Mouse (Mus musculus): Measurements from ENCODE around the gene Cdkn2aipnl. TPM values are rescaled to one million over a fixed set of nuclear protein-coding genes. Genes with fewer than 3 reads are reported as not detected.
A peak's percentile ranks its signal among the peaks of the same experiment; 100 is the strongest.

Gene Cdkn2aipnl
- 10 to 100 TPM; 11.9 to 15.9 TPM for total RNA-seq (2021)
- long read RNA-seq, experiment 1, transcript Cdkn2aipnl-201 (3 exons, 1,832 nt), result major isoform, 24 of 37 reads
- long read RNA-seq, experiment 1, partial matches to known transcripts, result 10 of 37 reads
- long read RNA-seq, experiment 1, other reads (novel, unspliced or antisense), result 3 of 37 reads
- long read RNA-seq, experiment 2, transcript Cdkn2aipnl-201 (3 exons, 1,832 nt), result major isoform, 23 of 30 reads
- long read RNA-seq, experiment 2, partial matches to known transcripts, result 6 of 30 reads
- long read RNA-seq, experiment 2, other reads (novel, unspliced or antisense), result 1 of 30 reads

DNA sequence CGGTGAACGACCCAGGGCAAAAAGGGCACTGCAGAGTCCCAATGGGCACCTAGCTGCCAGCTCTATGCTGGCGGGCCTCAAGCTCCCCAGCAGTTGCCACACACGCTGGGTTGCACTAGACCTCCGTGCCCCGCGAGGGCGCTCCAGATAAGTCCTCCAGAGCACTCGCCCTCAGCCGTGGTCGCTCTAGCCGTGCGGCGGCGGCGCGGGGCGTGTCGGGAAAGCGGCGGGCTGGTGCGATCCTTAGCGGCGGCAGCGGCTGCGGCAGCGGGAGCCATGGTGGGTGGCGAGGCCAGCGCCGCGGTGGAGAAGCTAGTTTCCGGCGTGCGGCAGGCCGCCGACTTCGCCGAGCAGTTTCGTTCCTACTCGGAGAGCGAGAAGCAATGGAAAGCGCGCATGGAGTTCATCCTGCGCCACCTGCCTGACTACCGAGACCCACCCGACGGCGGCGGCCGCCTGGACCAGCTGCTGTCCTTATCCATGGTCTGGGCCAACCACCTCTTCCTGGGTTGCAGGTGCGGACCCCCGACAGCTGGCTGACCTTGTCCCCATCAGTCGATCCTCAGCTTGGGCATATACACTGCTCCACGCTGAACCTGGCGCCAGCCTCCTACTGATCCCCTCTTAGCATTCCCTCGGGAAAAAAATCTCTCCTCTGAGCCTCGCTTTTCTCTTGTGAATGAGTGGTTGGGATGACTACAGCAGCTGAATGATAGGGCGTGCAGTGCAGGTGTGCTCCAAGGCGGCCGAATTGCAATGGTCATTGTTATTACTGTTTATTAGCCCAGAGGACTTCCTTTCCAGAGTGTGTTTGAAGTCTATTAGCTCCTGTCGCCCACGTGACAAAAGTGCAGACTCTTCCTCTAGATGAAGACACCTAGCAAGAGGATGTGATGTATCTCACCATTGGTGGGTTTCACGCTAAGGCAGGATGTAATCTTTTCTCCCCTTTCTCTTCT is at the start of gene Cdkn2aipnl:
Gene Cdkn2aipnl (plus strand): TSS at position 219 of the 959 bp plus-strand sequence.
- peak; percentile 93 for DNase-seq

DNA sequence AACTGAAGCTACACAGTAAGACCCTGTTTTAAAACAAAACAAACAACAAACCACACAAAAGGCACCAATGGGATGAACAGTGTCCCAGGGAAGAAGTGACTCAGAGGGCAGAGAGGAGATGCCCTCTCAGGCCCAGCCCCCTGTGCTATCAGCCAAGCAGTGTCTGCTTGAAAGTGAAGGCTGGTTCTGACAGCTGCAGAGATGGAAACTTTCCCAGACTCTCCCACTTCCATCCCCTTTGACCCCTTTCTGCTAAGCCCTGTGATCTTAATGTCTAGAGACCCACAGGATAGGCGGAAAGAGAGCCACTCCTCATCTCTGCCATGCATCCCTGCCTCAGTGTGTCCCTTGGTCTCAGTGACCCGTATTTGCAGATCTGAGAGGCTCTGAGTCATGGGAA is 49.5 kb upstream of the Cdkn2aipnl start:
- DNase-seq, result no peak

DNA sequence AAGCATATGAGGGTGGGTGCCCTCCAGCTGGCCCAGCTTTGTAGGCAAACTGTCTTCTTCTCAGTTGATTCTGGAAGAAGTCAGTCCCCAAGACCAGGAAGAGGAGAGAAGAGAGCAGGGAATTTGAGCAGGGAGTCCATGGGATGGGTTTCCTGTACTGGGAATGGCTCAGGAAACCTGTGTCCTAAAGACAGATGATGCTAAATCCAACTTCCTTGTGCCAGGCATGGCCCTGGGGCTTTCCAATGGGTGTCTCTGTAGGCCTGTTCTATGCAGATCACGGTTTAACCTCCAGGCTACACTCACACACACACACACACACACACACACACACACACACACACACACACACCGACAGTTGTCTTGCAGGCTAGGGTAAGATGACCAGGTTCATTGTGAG is 48.9 kb upstream of the Cdkn2aipnl start:
- DNase-seq, result no peak

DNA sequence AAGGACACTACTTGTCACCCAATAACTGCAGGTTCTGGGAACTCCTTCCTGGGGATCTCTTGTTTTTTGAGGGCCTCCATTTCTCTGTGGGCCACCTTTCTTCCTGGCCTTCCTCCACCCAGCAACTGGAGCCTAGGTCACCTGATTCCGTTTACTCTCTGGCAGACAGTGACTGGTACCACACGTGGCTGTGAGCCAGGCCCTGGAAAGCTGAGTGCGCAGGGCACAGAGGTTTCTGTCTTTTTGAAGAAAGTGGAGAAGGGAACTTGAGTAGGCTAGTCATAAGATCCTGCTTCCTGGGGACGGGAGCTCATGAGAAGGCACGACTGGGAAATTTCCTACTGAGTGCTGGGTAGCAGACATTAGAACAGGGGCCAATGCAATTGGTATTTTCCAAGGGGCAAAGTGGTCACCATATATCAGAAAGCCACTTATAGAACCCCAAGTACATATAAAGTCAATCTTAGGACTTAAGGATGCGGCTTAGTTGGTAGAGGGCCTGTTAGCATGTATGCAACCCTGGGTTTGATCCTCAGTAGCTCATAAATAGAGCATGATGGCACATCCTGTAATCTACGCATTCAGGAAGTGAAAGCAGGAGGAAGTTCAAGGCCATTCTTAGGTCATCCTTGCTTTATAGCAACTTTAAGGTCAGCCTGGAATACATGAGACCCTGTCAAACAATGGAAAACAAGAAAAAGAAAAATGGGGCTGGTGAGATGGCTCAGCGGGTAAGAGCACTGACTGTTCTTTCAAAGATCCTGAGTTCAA is 45.9 kb upstream of the Cdkn2aipnl start:
- peak; percentile 79 for DNase-seq

DNA sequence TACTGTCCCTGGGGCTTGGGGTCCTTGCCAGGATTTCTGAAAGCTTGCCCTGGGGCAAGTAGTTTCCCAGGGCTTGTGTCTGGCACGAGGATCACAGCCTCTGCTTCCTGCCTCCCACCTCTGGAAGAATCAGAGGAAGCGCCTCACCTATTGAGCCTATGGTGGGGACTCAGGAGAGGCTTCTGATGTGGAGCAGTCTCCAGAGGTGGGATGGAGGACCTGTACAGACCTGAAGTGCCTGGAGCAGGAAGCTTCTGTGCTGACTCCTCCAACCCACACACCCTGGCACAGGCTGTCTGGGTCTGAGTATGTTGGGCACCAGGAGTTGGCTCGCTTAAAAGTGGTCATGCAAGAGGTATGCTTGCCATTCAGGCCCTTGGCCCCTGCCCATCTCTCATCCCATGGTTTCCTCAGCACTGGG is 45.0 kb upstream of the Cdkn2aipnl start:
- peak; percentile 66 for DNase-seq

DNA sequence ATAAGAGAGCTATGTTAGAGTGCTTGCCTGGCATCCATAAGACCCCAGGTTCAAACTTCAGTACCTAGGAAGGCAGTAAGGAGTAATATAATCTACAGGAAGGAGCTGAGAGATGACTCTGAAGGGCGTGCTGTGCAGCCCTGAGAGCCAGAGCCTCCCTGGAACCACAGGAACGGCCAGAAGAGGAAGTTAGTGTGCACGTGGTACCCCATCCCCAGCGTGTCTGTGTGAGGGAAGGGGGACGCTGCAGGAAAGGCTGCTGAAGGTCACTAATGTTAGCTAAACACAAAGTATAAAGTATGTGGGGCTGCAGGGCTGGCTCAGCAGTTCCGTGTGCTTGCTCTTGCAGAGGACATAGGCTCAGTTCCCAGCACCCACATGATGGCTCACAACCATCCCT is 41.9 kb upstream of the Cdkn2aipnl start:
- no peak for DNase-seq

DNA sequence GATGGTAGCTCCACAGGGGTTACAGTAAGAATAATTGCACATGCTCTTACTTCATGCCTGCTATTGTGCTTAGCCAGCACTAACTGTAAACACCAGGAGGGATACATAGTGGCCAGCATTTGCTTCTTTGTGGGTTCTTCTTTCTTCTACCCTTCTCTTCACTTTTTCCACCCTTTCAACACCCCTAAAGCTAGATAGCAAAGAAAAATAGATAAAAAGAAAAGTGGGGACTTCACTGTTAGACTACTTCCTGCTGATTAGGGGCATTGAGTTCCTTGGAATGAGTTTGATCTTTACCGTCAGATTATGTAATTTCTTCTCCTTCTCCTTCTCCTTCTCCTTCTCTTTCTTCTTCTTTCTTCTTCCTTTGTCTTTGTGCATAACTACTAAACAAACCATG is 41.1 kb upstream of the Cdkn2aipnl start:
- DNase-seq, result no peak

DNA sequence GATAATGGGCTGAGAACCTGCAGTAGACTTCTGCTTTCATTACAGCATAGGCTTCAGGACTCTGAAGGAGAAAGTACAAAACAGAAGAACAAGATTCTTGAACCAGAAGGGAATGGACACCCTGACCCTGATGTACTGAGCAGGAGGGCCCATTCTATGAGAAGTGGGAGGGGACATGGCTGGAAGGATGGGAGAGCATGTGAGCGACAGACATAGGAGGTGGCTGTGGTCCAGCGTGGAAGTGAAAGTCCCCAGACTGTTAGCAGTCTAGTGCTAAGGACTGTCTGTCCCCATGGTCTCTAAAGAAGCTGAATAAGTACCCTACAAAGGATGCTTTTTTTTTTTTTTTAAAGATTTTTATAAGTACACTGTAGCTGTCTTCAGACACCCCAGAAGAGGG is 40.4 kb upstream of the Cdkn2aipnl start:
- DNase-seq, result no peak

DNA sequence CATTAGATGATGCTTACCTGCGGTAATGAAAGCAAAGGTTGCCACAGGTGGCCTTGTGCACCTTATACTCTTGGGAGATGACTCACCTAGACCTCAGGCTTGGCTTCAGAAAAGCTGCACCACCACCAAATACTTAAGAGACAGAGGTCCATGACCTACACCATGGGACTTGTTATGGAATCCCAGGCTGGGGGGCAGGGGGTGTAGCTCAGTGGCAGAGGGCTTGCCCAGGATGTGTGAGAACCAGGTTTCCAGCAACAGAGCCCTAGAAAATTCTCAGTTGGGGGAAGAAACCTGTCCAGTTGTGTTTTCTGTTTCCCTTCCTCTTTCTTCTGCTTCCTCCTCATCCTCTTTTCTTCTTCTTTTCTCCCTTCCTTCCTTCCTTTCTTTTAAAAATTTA is 36.3 kb upstream of the Cdkn2aipnl start:
- no peak for DNase-seq

DNA sequence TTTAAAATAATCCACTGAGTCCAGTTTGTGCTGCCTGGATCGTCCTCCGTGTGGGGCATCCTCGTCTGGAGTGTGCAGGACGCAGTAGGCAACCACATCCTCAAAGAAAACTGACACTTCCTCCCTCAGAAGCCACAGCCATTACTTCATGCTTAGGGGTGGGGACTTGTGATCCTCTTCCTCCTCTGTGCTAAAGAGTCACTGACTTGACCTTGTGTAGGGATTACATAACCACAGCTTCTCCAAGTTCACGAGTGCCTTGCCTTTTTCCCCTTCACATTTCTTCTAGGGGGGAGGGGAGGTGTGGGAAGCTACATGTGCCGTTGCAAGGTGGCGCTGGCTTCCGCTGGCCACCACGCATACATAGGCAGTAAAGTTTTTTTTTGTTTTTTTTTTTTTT is 35.7 kb upstream of the Cdkn2aipnl start:
- no peak for DNase-seq

DNA sequence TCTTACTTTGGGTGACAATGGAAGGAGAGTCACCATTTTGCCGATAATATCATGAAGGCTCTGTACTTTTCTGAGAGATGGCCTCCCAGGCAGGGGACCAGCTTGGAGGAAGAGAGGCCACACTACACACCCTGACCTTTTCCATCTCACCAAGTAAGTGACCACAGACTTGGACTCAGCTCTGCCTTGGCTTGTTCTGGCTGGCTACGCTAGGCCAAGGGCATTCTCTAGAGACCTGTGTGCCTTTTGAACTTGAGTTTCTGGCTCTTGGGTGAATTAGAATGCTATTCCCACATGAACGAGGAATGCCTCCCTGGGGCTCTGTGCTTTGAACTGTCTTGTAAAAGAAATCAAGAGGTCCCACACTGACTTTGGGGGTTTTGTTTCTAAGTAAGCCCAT is 33.2 kb upstream of the Cdkn2aipnl start:
- no peak for DNase-seq

DNA sequence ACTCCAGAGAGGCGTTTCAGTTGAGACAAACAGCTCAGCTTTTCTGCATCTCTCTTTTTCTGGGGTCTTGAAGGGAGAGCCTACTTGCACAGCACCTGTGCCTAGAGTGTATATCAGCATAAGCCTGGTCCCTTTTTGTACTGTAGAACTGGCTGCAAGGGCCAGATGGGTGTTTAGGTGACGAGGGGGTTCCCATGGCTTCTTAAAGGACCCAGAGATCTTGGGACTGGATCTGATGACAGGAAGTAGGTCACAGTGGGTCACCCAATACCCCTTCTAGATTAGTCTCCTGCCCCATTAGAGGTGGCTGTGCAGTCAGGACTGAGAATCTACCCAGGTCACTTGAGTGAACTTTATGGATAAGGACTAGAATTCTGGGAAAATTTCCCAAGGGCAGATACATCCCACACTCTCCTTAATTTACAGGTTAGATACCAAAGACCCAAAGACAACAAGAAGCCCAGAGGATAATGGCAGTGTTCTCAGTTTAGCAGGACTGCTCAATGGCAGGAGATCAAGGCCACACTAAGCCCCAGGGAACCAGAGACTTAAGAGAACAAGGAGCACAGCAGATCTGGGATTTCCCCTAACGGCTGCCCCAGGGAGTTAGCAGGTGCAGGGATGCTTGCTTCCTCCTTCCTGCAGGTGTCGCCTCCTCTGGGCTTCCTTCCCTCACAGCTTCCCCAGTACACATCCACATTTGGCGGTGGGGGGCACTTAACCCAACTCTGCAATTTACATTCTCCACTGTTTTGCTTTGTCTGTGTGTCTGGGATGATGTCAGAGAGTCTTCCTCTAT is 31.6 kb upstream of the Cdkn2aipnl start:
- DNase-seq, result no peak

DNA sequence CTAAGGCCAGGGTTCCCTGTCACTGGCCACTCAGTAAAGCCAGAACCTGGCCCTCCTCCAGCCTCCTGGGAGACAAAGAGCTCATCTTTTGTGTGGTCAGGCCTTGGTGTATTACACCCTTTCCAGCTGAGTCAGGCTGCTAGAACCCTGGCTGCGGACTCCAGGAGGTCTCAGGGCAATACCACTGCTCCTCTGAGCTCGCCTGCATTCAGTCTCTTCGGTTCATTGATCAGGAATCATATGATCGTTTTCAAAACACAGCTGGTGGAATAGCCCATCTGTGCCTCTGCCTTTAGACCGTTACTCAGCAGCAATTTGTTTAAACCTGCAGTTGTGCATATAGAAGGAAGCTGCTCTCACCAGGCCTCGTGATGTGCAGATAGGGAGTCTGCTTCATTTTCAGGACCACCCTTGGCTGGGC is 30.1 kb upstream of the Cdkn2aipnl start:
- DNase-seq, result no peak

DNA sequence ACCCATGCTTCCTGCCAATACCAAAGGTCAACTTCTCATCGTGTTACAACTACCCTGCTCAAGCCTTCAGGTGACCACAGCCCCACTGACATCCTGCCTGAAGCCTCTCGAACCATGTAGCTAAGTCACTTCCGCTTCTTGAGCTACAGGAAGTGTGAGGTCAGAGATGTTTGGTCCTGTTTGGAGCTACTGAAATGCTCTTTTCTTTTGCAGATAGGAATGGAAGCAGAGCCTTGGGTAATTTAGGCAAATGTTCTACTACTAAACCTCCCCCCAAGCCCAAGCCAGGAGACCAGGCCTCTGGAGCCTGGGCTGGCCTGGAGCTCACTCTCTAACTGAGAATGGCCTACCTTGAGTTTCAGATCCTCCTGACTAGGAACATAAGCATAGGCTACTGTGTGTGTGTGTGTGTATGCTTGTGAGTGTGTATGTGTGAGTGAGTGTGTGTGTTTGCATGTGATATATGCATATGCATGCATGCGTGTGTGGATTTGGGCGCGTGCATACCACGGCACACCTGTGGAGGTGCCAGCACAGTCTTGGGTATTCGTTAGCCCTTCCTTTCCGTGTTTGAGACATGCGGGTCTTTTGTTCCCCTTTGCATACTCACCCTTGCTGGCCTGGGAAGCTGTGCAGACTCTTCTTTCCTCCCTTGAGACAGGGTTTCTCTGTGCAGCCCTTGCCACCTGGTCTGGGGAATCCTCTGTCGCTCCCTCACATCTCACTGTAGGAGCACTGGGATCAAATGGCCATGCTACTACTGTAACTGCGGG is 28.5 kb upstream of the Cdkn2aipnl start:
- no peak for DNase-seq

DNA sequence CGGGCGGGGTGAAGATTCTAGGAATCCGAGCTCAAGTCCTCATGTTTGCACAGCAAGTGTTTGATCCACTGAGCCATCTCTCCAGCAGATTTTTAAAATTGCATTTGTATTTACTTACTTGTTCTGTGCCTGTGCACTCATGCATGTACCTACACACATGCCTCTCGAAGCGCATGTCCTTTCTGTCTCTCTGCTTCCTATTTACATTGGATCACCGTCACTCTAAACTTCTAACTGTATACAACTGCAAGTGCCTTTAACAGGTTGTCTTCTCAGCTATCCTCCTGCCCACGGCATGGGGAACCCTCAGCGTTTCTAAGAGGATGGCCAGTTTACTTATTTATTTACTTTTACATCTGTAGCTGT is 27.9 kb upstream of the Cdkn2aipnl start:
- DNase-seq, result no peak

DNA sequence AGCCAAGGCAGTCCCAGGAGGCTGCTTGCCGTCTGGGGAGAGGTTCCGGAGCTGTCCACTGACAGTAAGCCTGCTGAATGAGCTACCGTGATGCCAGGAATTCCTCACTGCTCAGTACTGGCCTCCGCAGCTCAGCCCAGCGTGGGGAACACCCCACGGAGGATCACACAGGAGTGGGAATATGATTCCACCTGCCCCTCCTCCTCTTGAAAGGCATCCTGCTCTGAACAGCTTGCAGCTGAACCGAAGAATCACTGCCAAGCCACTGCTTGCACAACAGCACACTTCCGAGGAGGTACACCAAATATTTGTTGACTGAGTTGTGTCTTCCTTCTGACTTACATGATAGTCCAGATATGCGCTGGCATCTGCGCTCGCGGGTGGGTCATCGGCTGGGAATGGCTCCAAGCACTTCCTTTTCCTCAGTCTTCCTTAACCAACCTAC is 26.9 kb upstream of the Cdkn2aipnl start:
- DNase-seq, result peak; percentile 78

DNA sequence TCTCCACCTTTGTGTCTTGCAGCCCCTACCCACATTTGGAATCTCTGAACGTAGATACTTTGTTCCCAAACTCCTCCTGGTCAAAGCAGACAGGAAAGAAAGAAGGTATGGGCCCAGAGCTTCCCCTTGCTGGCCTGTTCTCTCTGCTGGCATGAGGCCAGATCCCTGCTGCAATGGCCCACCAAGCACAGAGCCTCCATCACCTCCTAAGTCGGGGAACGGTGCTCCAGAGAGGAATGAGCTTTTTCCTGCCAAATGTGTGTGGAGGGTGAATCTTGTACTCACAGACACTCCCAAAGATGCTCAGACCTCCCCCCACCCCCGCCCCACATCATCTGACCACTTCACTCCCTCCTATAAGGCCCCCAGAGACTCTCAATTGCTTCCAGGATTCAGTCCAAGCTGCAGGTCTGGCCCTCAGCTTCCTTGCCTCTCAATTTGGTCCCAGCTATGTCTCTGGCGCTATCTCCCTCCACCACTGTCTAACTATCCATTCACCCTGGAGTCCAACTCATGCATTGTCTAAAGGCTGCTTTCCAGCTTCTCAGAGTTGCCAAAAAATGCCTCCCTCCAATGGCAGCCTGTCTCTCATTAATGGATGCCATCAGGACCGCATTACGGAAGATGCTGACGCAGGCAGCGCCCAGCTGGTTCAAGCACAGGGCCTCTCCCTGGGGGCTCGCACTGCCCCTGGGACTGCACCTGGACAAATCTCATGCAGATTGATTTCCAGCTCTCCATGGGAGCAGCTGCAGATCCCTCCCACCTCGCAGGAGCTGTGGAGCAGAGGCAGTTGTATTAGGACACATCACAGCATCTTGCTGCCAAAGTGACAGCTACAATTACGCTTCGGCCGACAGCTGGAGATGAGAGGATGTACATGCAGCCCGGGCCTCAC is 24.6 kb upstream of the Cdkn2aipnl start:
- DNase-seq, result peak; percentile 70

DNA sequence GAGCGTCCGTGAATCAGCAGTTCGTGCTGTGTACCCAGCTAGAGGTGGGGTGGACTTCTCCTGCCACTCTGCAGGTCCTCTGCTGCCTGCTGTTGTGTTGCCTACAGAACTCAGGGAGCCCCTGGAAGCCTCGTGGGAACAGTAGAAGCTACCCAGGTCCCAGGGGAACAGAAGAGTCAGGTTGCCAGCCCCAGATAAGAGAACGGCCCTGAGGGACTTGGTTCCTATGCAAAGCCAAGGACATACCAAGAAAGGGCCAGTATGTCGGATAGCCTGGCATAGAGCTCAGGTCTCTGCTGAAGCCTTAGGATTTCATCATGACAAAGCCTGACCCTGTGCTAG is 24.0 kb upstream of the Cdkn2aipnl start:
- DNase-seq, result no peak

DNA sequence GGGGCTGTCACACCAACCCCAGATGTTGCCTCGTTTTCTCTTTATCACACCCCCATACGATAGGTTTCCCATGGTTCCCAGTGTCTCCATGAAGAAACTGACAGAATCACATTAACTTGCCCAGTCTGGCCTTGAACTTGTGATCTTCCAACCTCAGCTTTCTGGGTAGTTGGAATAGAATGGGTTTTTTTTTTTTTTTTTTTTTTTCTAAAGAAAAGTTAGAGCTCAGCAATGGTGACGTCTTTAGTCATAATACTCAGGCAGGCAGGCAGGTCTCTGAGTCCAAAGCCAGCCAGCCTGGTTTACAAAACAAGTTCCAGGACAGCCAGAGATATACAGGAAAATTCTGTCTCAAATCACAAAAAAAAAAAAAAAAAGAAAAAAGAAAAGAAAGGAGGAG is 23.2 kb upstream of the Cdkn2aipnl start:
- no peak for DNase-seq

DNA sequence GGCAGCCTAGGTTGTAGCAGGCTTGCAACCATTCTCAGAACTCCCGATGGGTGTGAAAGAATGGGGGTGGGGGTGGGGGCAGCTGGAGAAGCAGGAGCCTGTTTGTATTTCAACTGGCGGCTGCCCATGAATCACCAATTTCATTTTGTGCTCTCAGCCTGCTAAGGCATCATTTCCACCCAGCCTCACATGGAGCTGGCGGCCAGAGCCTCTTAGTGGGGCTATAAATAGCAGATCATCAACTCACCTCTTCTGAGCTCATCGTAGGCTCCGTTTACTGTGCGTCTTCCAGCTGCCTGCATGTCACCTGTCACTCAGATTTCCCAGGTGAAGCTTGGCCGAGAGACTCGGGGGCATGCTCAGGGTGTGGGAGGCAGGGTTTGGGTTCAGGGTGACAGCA is 21.9 kb upstream of the Cdkn2aipnl start:
- DNase-seq, result peak; percentile 65
